Mouse (Mus musculus) left cerebral cortex, adult 2 months (tissue): ENCODE measurements around the gene 1700028P14Rik. TPM values are rescaled to one million over a fixed set of nuclear protein-coding genes. Genes with fewer than 3 reads are reported as not detected.
A peak's percentile ranks its signal among the peaks of the same experiment; 100 is the strongest.

Experiments used
- DNase-seq, 2 experiments: peaks; one replicate each; pipeline ENCODE4 v3.0.0; 2021 to 2022; ENCODE audit warnings: low spot score in 2 of 2, mixed read lengths in 1 of 2; ENCODE audit errors: extremely low spot score in 1 of 2
- H3K27ac ChIP-seq: fragments of 200-600 bp; 2 replicates; pipeline ENCODE4 v1.8.1; 2022
- H3K4me3 ChIP-seq: fragments of 200-600 bp; 2 replicates; pipeline ENCODE4 v1.8.1; 2022
- CTCF ChIP-seq: fragments of 200-600 bp; IDR thresholded peaks from 2 replicates; pipeline ENCODE4 v1.8.1; 2022; ENCODE audit warnings: antibody characterized with exemption, mild to moderate bottlenecking, moderate library complexity
- intact Hi-C: fragments of 180-260 bp; cut with DNase I; formaldehyde crosslinking; loops from one replicate; pipeline ENCODE4 v1.15.1; 2025
- total RNA-seq, 2 experiments: library from RNA; stranded (reverse); gene quantifications; 2 replicates each; pipeline ENCODE4 v1.2.3; 2021

The 1700028P14Rik gene
- total RNA-seq, 2 experiments from 2014 or later = 1.4 to 1.9 TPM

DNA sequence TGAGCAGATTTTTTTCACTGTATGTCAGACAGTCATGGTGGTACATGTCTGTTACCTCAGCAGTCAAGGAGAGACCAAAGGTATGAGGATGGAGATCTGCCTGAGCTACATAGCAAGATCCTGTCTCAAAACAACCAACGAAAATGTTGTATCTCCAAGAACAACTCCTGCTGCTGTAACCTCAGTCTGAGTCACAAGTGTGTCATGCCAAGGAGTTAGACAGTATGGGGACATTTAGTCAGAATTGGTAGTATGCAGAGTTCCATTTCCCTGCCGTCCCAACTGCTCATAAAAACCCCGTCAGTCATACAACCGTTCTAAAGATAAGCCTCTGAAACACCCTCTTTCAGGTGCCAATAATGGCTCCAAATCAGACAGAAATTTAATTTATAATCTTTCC is 130.8 kb downstream of the 1700028P14Rik start:
- H3K27ac ChIP-seq = no peak overlapping the region
- no peak for TF ChIP-seq CTCF
- intact Hi-C loops = loop anchor here (1.0 to 5.0 kb wide), 3 partner anchors 149 to 605 kb away; no protein-coding TSS in a partner anchor
- DNase-seq = no peak
- no peak overlapping the region for H3K4me3 ChIP-seq

DNA sequence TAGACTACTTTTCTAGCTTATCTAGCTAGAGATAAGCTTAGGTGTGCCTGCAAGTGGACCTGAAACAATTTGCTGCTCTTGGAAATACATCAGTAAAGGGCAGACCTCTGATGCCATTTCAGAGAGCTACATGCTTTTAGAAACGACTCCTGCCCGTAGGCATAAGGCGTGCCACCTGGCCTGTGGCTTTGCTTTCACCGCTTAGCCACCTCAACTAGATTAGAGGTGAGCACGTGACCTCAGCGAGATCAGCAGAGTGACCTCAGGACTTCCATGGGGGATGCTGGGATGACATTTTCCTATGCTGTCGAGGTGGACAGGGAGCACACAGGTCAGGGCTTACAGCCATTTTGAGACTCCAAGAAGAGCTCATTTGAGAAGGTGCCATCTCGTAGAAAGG is 131.5 kb downstream of the 1700028P14Rik start:
- Histone ChIP-seq H3K27ac (peak overlapping the region; percentile 54; the same call in 1 of the 2 replicates), H3K4me3 (no peak overlapping the region)
- TF ChIP-seq CTCF = no peak
- intact Hi-C loops = loop anchor here (1.0 to 5.0 kb wide), 2 partner anchors 222 to 604 kb away; no protein-coding TSS in a partner anchor
- DNase-seq = no peak

DNA sequence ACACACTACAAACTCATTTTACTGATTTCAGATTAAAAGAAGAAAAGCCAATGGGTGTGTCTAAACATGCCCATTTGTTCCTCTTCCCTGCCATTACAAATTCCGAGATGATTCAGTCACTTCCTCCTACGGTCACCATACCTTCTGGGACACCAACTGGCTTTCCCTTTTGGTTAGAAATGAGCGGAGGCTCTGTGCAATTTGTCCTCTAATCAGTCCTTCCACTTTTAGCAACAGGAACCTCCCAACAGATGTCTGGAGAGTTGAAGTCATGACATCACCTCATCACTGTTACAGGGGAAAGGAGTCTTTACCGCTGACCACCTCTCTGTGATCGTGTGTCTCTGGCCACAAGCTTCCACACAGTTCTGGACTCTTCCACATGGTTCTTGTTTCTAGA is 132.0 kb downstream of the 1700028P14Rik start:
- intact Hi-C loops = loop anchor here (1.0 to 5.0 kb wide), 2 partner anchors 221 to 603 kb away; no protein-coding TSS in a partner anchor
- H3K4me3 ChIP-seq = no peak overlapping the region
- TF ChIP-seq CTCF = no peak
- peak overlapping the region; percentile 54; the same call in 1 of the 2 replicates for H3K27ac ChIP-seq
- DNase-seq = no peak

- H3K4me3 ChIP-seq = no peak overlapping the region
- H3K27ac ChIP-seq = peak overlapping the region; percentile 48; the same call in 1 of the 2 replicates
- no peak for TF ChIP-seq CTCF
- intact Hi-C loops = no loop called here
- DNase-seq = no peak
Observed at GRCm38 (mm10) chr19:23518477-23518876, 134.1 kb downstream of the 1700028P14Rik start.

- intact Hi-C loops = no loop called here
- Histone ChIP-seq H3K4me3 (no peak overlapping the region), H3K27ac (no peak overlapping the region)
- no peak for DNase-seq
- peak; percentile 49 for TF ChIP-seq CTCF
Observed at GRCm38 (mm10) chr19:23511303-23511702, 141.3 kb downstream of the 1700028P14Rik start.

Other genes with a start within 250 kb of the 1700028P14Rik start
- 1 to 10 TPM; 1.2 to 1.4 TPM for gene Mamdc2, start 204.4 kb downstream of the 1700028P14Rik start, total RNA-seq
- gene Ptar1, start 34.6 kb upstream of the 1700028P14Rik start, total RNA-seq = 10 to 100 TPM; 37.0 to 40.9 TPM
- gene Apba1, start 106.1 kb upstream of the 1700028P14Rik start, total RNA-seq = 100 to 1,000 TPM; 127 to 134 TPM